15 mouse cellular contexts compared by ENCODE assay signal in the genomic region with DNA sequence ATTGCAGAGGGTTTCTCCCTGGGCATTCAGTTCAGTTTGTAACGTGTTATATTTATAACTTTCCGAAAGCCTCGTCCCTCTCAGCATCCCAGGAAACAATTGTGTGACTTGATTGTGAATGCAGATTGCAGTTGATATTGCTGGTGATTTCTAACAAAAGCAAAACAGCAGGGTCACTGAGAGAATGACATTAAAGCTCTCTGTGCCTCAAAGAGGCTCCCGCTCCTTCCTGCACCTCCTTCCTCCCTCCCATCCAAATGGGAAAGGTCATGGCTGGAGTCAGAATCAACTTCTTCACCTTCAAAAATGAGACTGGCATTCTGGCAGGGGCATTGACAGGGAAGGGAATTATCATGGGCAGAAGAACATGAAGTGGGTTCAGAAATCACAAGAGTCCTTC.
"Had no signal": no experiment of that assay in that cellular context is flagged by ENCODE, and none has a peak within 500 bp of the region (broad histone marks: within the 10 kb centered on the region; RNA-seq: fewer than 3 reads in every experiment).

No protein-coding gene starts in this region.

- DNase-seq: heart, postnatal 10 days; heart, postnatal 14 days; heart, postnatal 36 days; heart, postnatal 4 days; kidney, adult 11 months; kidney, adult 18-20 months; kidney, adult 2 months; kidney, adult 9 months; kidney, postnatal 10 days; kidney, postnatal 14 days; kidney, postnatal 25 days; kidney, postnatal 36 days; kidney, postnatal 4 days; layer of hippocampus, adult 9-11 months; layer of hippocampus, postnatal 36 days had no signal
